Mouse (Mus musculus): Measurements from ENCODE around the gene Fam183b.

DNA sequence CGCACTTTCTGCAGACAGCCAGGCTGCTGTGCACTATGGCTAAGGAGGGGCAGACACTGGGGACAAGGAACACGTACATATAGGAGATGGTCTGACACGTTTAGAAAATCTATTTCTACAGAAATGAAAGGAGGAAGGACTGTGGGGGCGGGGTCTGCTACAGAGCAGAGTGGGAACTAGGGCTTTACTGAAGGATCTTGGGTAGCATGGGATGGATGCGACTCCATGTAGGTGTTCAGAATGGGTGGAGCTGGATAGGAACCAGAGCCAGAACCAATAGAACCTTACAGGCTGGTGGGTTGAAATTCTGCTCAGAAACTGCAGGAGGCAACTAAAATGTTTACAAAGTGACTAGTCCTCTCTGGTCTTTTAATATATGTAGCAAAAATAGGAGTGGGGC, 2.0 kb downstream of the Fam183b start:
- no peak for TF ChIP-seq CTCF (IDR thresholded peaks at IDR 0.05; ENCODE audit: low read depth, low read length)
- TF ChIP-seq POLR2AphosphoS5 (IDR thresholded peaks at IDR 0.05; ENCODE audit: insufficient replicate concordance, low read depth, low read length): no peak
- TF ChIP-seq GATA1 (IDR thresholded peaks at IDR 0.05; ENCODE audit: borderline replicate concordance, low read length): no peak
